Mouse (Mus musculus) bone marrow, adult 2 months (tissue): ENCODE data around the gene Adamts3.

Source experiments
- CTCF ChIP-seq: fragments of 200-500 bp; IDR thresholded peaks from 2 replicates; pipeline ENCODE4 v1.5.1; 2011; ENCODE audit warnings: low read length, control low read depth; ENCODE audit not compliant: control insufficient read depth, insufficient read depth
- POLR2A ChIP-seq: fragments of 200-500 bp; IDR thresholded peaks from 2 replicates; pipeline ENCODE4 v1.6.1; 2011; ENCODE audit warnings: low read depth, mild to moderate bottlenecking, control low read depth, low read length, borderline replicate concordance; ENCODE audit not compliant: control insufficient read depth

- TF ChIP-seq CTCF, result no peak
- no peak for TF ChIP-seq POLR2A
Measured at GRCm38 (mm10) chr5:89751836-89752235, 131.3 kb downstream of the Adamts3 start.
